Mouse (Mus musculus) gastrocnemius, adult 2 months (tissue): ENCODE results near the gene Tex22. TPM values are rescaled to one million over a fixed set of nuclear protein-coding genes. Genes with fewer than 3 reads are reported as not detected.
A peak's percentile ranks its signal among the peaks of the same experiment; 100 is the strongest.

Experiments
- DNase-seq: peaks from one replicate; pipeline ENCODE4 v3.0.0; 2022
- H3K27ac ChIP-seq: fragments of 200-600 bp; 2 replicates; pipeline ENCODE4 v1.8.1; 2022; ENCODE audit warnings: mild to moderate bottlenecking
- H3K4me3 ChIP-seq: fragments of 200-600 bp; 2 replicates; pipeline ENCODE4 v1.8.1; 2022; ENCODE audit warnings: mild to moderate bottlenecking, moderate library complexity
- CTCF ChIP-seq: fragments of 200-600 bp; IDR thresholded peaks from 2 replicates; pipeline ENCODE4 v1.8.1; 2022; ENCODE audit warnings: antibody characterized with exemption, mild to moderate bottlenecking, moderate library complexity
- intact Hi-C: fragments of 180-260 bp; cut with DNase I; formaldehyde crosslinking; loops from one replicate; pipeline ENCODE4 v1.15.1; 2025
- total RNA-seq, 2 experiments: library from RNA; stranded (reverse); gene quantifications; 2 replicates each; pipeline ENCODE4 v1.2.3; 2021

The Tex22 gene
- total RNA-seq, 2 experiments from 2014 or later = not detected

GRCm38 (mm10) chr12:113041481-113042439, 32.5 kb upstream of the Tex22 start:
- H3K27ac ChIP-seq = peak overlapping the region; percentile 28; the same call in 1 of the 2 replicates
- DNase-seq = peak; percentile 68
- no peak for TF ChIP-seq CTCF
- intact Hi-C loops = no loop called here
- H3K4me3 ChIP-seq = no peak overlapping the region

DNA sequence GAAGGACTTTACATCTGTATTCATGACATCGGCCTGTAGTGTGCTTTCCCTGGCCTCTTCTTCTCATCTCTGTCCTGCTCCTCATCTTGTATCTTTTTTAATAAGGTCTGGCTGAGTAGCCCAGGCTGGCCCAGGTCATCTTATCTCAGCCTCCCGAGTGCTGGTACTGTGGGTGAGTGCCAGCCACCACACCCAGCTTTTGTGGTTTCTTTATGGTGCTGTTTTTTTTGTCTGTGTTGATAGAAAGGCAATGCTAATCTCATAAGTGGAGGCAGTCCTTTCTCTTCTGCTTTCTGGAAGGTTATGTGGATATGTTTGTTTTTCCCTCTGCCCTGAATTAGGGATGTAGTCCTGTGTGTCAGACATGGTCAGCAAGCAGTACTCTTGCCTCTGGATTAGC, 31.8 kb upstream of the Tex22 start:
- no peak for TF ChIP-seq CTCF
- intact Hi-C loops = no loop called here
- DNase-seq = no peak
- Histone ChIP-seq H3K27ac (peak overlapping the region; percentile 28), H3K4me3 (no peak overlapping the region)

DNA sequence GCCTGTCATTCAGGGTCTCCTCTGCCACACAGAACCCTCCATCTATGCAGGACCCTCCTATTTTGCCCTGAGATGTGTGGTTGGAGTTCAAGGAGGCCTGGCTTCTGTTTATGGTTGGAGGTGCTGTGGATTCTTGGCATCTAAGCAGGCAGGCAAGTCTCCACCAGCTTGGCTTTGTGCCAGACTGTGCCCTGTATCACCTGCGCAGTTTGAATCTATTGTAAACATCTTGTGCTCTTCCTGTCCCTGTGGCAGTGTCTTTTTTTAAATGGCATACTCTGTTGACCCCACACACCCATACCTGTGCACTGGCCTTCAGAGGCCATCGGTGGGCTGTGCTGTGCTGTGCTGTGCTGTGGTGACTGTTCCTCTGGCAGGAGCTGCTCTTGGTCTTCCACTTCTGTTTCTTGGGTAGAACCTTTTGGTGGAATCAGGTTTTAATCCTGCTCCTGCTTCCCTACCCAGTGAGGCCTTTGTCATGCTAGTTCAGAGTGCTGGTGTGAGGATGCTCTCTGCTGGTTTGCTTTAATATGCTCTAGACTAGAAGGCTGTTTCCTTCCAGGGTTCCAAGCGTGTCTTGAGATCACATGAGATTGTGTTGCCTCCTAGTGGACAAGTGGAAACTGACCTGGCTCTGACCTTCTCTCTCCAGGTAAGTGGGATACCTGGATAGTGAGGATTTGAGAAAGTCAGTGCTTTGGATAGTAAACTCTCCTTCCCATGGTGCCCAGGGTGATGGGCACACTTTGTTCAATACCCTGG, 29.2 kb upstream of the Tex22 start:
- TF ChIP-seq CTCF = peak; percentile 72
- intact Hi-C loops = loop anchor here (2.0 kb wide), 1 partner anchor 40 kb away; no protein-coding TSS in a partner anchor
- H3K4me3 ChIP-seq = no peak overlapping the region
- no peak for DNase-seq
- no peak overlapping the region for H3K27ac ChIP-seq

DNA sequence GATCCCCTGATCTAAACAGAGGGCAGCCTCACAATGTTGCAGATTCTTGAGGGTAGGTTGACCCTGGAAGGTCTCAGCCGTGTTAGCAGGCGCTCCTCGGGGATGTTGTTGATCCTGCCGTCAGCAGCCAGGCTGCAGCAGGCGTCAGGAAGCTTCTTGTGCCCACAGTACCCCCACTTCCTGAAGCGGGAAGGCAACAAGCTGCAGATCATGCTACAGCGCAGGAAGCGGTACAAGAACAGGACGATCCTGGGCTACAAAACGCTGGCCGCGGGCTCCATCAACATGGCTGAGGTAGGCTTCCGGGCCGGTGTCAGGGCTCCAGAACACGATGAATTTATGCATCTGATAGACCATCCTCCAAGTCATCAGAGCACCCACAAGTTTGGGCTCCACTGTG, 27.4 kb upstream of the Tex22 start:
- no peak for DNase-seq
- no peak for TF ChIP-seq CTCF
- intact Hi-C loops = no loop called here
- Histone ChIP-seq H3K4me3 (no peak overlapping the region), H3K27ac (no peak overlapping the region)

DNA sequence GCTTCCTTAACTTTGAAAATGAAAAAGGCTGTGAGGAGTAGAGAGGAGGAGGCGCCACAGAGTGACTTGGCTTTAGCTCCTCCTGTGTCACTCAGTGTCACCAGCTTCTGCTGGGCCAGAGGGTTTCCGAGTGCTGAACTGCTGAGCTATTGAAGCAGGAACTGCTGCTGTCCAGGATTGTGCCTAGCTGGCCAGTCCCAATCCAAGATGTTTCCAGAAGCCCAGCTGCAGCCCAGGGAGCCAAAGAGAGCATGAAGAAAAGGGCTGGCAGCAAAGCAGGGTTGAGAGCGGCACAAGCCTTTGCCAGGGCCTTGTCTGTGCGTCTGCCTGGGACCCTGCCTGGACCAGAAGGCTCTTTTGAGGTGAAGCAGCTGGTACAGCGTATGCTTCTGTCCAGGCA, 26.2 kb upstream of the Tex22 start:
- Histone ChIP-seq H3K27ac (no peak overlapping the region), H3K4me3 (no peak overlapping the region)
- intact Hi-C loops = no loop called here
- DNase-seq = no peak
- no peak for TF ChIP-seq CTCF

- TF ChIP-seq CTCF = no peak
- no peak overlapping the region for H3K27ac ChIP-seq
- intact Hi-C loops = no loop called here
- DNase-seq = no peak
- H3K4me3 ChIP-seq = no peak overlapping the region
Measured at GRCm38 (mm10) chr12:113049836-113050235, 24.5 kb upstream of the Tex22 start.

GRCm38 (mm10) chr12:113050671-113051070, 23.6 kb upstream of the Tex22 start:
- Histone ChIP-seq H3K27ac (no peak overlapping the region), H3K4me3 (no peak overlapping the region)
- TF ChIP-seq CTCF = no peak
- intact Hi-C loops = no loop called here
- DNase-seq = no peak

DNA sequence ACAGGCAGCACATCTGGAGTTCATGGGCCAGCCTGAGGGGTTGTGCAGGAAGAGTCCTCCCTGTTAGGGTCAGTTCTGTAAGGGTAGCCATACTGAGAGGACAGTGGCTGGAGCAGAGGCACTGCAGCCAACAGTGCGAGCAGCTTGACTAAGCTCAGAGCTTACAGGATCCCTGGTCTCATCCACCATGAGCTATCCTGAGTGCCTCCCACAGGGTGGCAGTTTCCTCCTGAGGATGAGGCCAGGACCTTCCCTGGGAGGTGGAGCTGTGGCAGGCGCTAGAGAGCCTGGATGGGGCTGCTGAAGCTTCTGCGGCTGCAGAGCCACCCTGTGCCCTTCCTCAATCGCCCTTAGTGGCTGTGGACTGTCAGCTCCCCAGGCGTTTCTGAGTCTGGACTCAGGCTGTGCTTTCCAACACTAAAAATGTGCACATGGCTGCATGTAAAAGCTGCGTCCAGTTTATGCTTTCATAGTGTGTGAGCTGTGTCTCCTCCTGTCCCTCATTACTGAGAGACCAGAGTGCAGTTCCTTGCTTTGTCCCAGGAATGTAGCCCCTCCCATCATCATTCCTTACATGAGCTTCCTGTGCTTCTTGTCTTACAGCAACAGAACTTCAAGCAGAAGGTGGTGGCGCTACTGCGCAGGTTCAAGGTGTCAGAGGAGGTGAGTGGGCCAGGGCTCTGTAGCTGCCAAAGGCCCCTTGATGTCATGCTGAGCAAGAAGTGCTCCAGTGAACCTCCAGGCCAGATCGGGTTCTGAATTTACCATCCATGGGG, 22.5 kb upstream of the Tex22 start:
- no peak overlapping the region for H3K27ac ChIP-seq
- no peak overlapping the region for H3K4me3 ChIP-seq
- intact Hi-C loops = no loop called here
- no peak for DNase-seq
- TF ChIP-seq CTCF = no peak

DNA sequence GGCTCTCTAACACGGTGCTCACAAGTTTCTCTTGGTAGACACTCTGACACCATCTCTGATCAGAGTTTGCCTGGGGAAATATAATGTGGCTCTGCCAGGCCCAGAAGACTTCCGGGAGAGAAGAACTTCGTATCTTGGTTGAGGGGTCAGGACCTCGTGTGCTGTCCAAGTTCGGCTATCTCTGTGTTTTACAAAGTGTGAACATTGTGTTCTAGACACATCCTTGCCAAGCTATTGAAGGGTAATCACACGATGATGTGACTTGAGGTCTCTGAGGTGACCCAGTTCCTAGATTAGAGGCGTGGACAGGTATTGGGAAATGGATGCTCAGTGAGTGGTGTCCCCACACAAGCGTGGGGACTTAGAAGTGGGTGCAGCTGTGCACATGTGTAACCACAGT, 18.2 kb upstream of the Tex22 start:
- TF ChIP-seq CTCF = no peak
- DNase-seq = no peak
- Histone ChIP-seq H3K4me3 (no peak overlapping the region), H3K27ac (no peak overlapping the region)
- intact Hi-C loops = no loop called here

GRCm38 (mm10) chr12:113060178-113060577, 14.1 kb upstream of the Tex22 start:
- peak; percentile 10 for DNase-seq
- Histone ChIP-seq H3K4me3 (no peak overlapping the region), H3K27ac (no peak overlapping the region)
- TF ChIP-seq CTCF = no peak
- intact Hi-C loops = no loop called here

DNA sequence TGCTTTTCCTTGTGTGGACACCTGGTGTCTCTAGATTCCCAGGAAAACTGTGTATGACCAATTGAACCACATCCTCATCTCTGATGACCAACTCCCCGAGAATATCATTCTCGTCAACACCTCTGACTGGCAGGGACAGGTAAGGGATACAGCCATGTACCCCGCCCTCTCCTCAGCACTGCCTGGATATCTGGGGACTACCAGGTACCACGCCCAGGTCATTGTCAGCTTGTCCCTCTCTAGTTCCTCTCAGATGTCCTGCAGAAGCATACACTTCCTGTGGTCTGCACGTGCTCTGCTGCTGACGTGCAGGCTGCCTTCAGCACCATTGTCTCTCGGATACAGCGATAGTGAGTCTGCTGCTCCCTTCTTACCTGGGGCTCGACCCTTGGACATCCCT, 12.7 kb upstream of the Tex22 start:
- no peak for TF ChIP-seq CTCF
- Histone ChIP-seq H3K4me3 (no peak overlapping the region), H3K27ac (no peak overlapping the region)
- DNase-seq = no peak
- intact Hi-C loops = no loop called here

- intact Hi-C loops = no loop called here
- no peak for DNase-seq
- peak; percentile 29 for TF ChIP-seq CTCF
- H3K27ac ChIP-seq = no peak overlapping the region
- no peak overlapping the region for H3K4me3 ChIP-seq
Measured at GRCm38 (mm10) chr12:113062201-113062600, 12.1 kb upstream of the Tex22 start.

GRCm38 (mm10) chr12:113063700-113064099, 10.6 kb upstream of the Tex22 start:
- Histone ChIP-seq H3K4me3 (no peak overlapping the region), H3K27ac (no peak overlapping the region)
- no peak for TF ChIP-seq CTCF
- intact Hi-C loops = no loop called here
- no peak for DNase-seq
